Mouse (Mus musculus) hindbrain, postnatal 0 days (tissue): ENCODE measurements around the gene P2ry14. TPM values are rescaled to one million over a fixed set of nuclear protein-coding genes. Genes with fewer than 3 reads are reported as not detected.

Experiments used
- ATAC-seq: fragments of 200-750 bp; cut with Nextera tagmentation; 2 replicates; pipeline ENCODE4 v1.8.0; 2017; ENCODE audit warnings: mild to moderate bottlenecking, moderate TSS enrichment, moderate library complexity
- DNase-seq: peaks from one replicate; pipeline ENCODE4 v3.0.0-alpha.2; 2015; ENCODE audit warnings: low spot score
- H3K27ac ChIP-seq: fragments of 300-500 bp; sonication (generic); 2 replicates; pipeline ENCODE4 v1.5.1; 2014; ENCODE audit warnings: mild to moderate bottlenecking
- H3K27me3 ChIP-seq: fragments of 300-500 bp; sonication (generic); 2 replicates; pipeline ENCODE4 v1.6.1; 2014; ENCODE audit warnings: low read length, mixed read lengths; ENCODE audit not compliant: insufficient read depth
- H3K36me3 ChIP-seq: fragments of 300-500 bp; sonication (generic); 2 replicates; pipeline ENCODE4 v1.6.1; 2014; ENCODE audit warnings: low read length, mixed read lengths; ENCODE audit not compliant: insufficient read depth
- H3K4me1 ChIP-seq: fragments of 300-500 bp; sonication (generic); 2 replicates; pipeline ENCODE4 v1.6.1; 2014; ENCODE audit warnings: antibody characterized with exemption, low read length, mixed read lengths; ENCODE audit not compliant: insufficient read depth
- H3K4me2 ChIP-seq: fragments of 300-500 bp; sonication (generic); 2 replicates; pipeline ENCODE4 v1.6.1; 2014; ENCODE audit warnings: low read depth, mild to moderate bottlenecking, low read length, moderate library complexity, mixed read lengths
- H3K4me3 ChIP-seq: fragments of 300-500 bp; sonication (generic); 2 replicates; pipeline ENCODE4 v1.5.1; 2014; ENCODE audit warnings: low read length
- H3K9ac ChIP-seq: fragments of 300-500 bp; sonication (generic); replicated peaks from 2 replicates; pipeline ENCODE4 v1.6.1; 2014; ENCODE audit warnings: mild to moderate bottlenecking, low read length, moderate library complexity, mixed read lengths
- H3K9me3 ChIP-seq: fragments of 300-500 bp; sonication (generic); 2 replicates; pipeline ENCODE4 v1.6.1; 2016; ENCODE audit warnings: low read length, mixed read lengths
- CTCF ChIP-seq: IDR thresholded peaks from 2 replicates; pipeline ENCODE4 v1.5.1; 2016; ENCODE audit warnings: antibody characterized with exemption, control low read depth, low read depth
- WGBS: fragments of 180-500 bp; shearing (Covaris S2); extraction: QIAGEN DNeasy Blood & Tissue Kit; methylation state at CpG from one replicate; pipeline ENCODE4 v1.1.7; 2014; 5-methylcytosine and 5-hydroxymethylcytosine counted together
- polyA plus RNA-seq: library from polyadenylated mRNA; unstranded; fragments of >200 nt; fragmentation: Nextera tagmentation; extraction: Ambion mirVana; gene quantifications from 2 replicates; pipeline ENCODE4 v1.2.1, GENCODE M21; 2015
- total RNA-seq: library from RNA; depleted of rRNA; stranded (reverse); fragments of >200 nt; gene quantifications from 2 replicates; pipeline ENCODE4 v1.2.3, GENCODE M21; 2014

P2ry14 gene
- total and polyA plus RNA-seq, 2 experiments from 2014 or later: 1.7 to 4.4 TPM

DNA sequence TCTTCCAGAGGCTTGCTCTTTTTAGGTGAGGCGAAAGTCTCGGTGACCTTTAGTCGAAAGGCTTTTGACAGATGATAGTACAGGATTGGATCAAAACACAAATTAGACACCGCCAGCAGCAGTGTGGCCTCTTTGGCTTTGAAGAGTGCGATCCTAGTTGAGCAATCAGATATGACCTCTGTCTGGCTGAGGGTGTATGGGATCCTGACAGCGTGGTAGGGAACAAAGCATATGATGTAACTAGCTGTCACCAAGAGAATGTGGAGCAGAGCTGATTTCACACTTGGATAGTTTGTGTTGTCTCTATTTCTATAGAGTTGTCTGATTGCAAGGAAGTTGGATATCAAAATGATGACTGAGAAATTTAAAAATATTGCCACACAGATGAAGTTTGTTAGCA is 56.0 kb downstream of the P2ry14 start:
- H3K27ac ChIP-seq: no peak overlapping the region

DNA sequence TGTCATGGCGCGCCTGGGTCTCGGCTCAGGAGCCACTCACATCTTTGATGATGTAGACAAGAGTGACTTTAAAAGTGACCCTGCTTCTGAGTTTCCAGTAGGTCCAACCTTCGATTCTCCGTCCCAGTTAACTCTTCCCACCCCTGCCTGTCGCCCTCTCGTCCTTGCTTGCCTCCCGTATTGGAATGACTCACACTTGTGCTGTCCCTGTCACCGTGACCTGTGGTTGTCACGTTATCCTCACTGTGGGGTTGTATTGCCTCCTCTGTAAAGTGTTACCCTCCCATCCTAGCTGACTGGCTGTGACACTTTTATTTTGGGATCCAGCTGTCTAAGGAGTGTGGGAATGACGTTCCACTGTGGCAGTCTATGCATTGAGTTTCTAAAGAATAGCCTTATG is 60.7 kb downstream of the P2ry14 start:
- TF ChIP-seq CTCF: no peak
- H3K27me3 ChIP-seq: no peaks in the 10 kb centered on the region
- no peak overlapping the region for H3K9ac ChIP-seq
- ATAC-seq (no peak), DNase-seq (no peak)
- no peak overlapping the region for H3K27ac ChIP-seq
- H3K4me2 ChIP-seq: no peak overlapping the region
- 77% methylated on average over 11 of the region's 11 CpGs for WGBS
- H3K4me3 ChIP-seq: no peak overlapping the region
- no peaks in the 10 kb centered on the region for H3K36me3 ChIP-seq
- H3K9me3 ChIP-seq: no peaks in the 10 kb centered on the region
- no peaks in the 10 kb centered on the region for H3K4me1 ChIP-seq

More for the DNA sequence above, 56.0 kb downstream of the P2ry14 start:
- no peak overlapping the region for H3K4me2 ChIP-seq
- H3K4me1 ChIP-seq: no peaks in the 10 kb centered on the region
- 45% methylated on average over 6 of the region's 6 CpGs for whole genome bisulfite sequencing
- TF ChIP-seq CTCF: no peak
- no peaks in the 10 kb centered on the region for H3K9me3 ChIP-seq
- ATAC-seq (peak; percentile 69; the same call in 1 of the 2 replicates), DNase-seq (no peak)
- no peaks in the 10 kb centered on the region for H3K27me3 ChIP-seq
- H3K9ac ChIP-seq: no peak overlapping the region
- no peak overlapping the region for H3K4me3 ChIP-seq
- H3K36me3 ChIP-seq: no peaks in the 10 kb centered on the region

DNA sequence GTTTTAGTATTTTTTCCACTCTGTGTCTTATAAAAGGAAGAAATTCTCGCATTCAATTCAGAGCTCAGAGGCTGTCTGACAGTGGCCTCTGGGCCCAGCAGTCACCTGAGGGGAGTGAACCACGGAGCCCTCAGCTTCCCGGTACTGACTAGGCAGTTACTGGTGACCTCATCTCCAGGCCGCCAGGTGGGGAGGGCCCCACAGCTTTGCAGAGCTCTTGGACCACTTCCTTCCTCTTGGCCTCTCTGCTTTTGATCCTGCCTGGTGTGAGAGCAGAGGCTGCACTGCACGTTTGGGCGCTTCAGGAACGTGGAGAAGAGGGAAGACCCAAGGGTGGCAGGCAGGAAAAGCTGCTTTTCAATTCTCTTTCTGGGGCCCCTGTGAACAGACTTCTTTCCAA is 72.5 kb downstream of the P2ry14 start:
- H3K27me3 ChIP-seq: no peaks in the 10 kb centered on the region
- ATAC-seq (no peak), DNase-seq (no peak)
- WGBS: 41% methylated on average over 7 of the region's 7 CpGs
- H3K4me3 ChIP-seq: no peak overlapping the region
- TF ChIP-seq CTCF: no peak
- no peaks in the 10 kb centered on the region for H3K4me1 ChIP-seq
- no peaks in the 10 kb centered on the region for H3K9me3 ChIP-seq
- H3K9ac ChIP-seq: no peak overlapping the region
- H3K4me2 ChIP-seq: no peak overlapping the region
- H3K36me3 ChIP-seq: no peaks in the 10 kb centered on the region
- no peak overlapping the region for H3K27ac ChIP-seq

DNA sequence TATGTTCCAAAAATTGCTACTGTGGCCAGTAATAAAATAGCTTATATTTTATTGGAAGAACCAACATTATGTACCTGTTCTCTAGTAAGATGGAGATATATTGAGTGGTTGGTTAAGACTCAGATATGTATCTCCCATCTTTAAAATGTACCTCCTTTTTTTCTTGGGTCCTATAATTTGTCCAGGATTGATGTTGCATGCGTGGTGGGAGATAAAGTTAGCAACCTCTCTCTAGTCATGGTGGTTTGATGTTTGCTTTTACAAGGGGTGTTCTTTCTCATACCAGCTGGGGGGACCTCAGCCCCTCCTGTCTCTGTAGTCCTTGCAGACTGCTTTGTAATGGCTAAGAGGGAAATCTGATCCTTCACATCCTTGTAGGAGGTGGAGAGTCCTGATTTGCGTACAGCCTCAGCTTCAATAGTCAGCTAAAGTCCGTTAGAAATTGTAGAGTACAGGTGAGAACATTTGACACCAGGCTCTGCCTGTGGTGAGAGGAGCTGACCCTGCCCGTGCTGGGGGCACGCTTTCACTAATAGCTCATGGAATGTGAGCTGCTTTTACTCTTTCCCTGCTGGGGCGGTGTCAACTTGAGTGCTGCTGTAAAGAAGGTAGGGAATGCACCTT is 73.0 kb downstream of the P2ry14 start:
- no peak overlapping the region for H3K4me2 ChIP-seq
- WGBS: 41% methylated on average over 6 of the region's 6 CpGs
- no peak for TF ChIP-seq CTCF

DNA sequence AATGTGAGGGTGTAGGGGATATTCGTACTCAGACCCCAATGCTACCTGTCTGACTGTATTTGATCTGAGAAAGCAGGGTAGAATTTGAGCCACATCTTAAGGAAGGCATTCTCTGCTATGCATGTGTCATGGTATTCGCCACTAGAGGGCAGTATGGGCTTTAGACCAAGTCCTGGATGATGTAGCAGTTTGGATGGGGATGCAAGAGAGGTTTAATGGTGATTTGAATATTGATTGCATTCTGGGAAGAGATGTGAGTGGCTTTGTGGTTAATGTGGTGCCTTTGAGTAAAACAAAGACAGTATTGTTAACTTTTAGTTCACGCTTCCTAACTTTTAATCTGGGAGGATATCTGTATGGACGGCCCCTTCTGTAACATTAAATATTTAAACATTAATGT is 74.1 kb downstream of the P2ry14 start:
- Histone ChIP-seq H3K27me3 (no peaks in the 10 kb centered on the region), H3K9ac (no peak overlapping the region)
- ATAC-seq: peak; percentile 72

More for the DNA sequence above, 73.0 kb downstream of the P2ry14 start:
- no peak overlapping the region for H3K4me3 ChIP-seq
- H3K27me3 ChIP-seq: no peaks in the 10 kb centered on the region
- H3K27ac ChIP-seq: no peak overlapping the region
- ATAC-seq (no peak), DNase-seq (no peak)
- H3K36me3 ChIP-seq: no peaks in the 10 kb centered on the region
- no peak overlapping the region for H3K9ac ChIP-seq
- no peaks in the 10 kb centered on the region for H3K9me3 ChIP-seq
- H3K4me1 ChIP-seq: no peaks in the 10 kb centered on the region

DNA sequence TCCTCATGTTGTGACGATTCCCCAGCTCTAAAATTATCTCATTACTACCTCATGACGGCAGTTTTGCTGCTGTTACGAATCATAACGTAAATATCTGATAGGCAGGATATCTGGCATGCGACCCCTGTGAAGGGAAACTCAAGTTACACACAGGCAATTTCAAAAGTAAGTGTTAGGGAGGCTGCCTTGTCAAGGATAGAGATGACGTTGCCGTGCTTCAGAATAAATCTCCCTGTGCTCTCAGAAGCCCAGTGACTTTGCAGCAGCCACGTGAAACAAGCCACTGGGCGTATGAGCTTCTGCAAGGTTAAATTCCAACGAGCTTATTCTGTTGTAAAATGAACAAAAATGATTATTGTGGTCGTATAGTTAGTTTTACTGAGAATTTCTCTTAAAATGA is 74.8 kb downstream of the P2ry14 start:
- Histone ChIP-seq H3K27ac (no peak overlapping the region), H3K36me3 (no peaks in the 10 kb centered on the region), H3K27me3 (no peaks in the 10 kb centered on the region), H3K9me3 (no peaks in the 10 kb centered on the region), H3K9ac (no peak overlapping the region), H3K4me2 (no peak overlapping the region), H3K4me1 (no peaks in the 10 kb centered on the region), H3K4me3 (no peak overlapping the region)
- DNase-seq: no peak
- no peak for ATAC-seq
- 86% methylated on average over 11 of the region's 11 CpGs for WGBS
- no peak for TF ChIP-seq CTCF

More for the DNA sequence above, 74.1 kb downstream of the P2ry14 start:
- no peak overlapping the region for H3K4me2 ChIP-seq
- no peaks in the 10 kb centered on the region for H3K4me1 ChIP-seq
- H3K4me3 ChIP-seq: no peak overlapping the region
- 41% methylated on average over 4 of the region's 4 CpGs for WGBS
- DNase-seq: peak; percentile 67
- no peaks in the 10 kb centered on the region for H3K9me3 ChIP-seq
- no peaks in the 10 kb centered on the region for H3K36me3 ChIP-seq
- peak; percentile 72 for TF ChIP-seq CTCF
- H3K27ac ChIP-seq: no peak overlapping the region

DNA sequence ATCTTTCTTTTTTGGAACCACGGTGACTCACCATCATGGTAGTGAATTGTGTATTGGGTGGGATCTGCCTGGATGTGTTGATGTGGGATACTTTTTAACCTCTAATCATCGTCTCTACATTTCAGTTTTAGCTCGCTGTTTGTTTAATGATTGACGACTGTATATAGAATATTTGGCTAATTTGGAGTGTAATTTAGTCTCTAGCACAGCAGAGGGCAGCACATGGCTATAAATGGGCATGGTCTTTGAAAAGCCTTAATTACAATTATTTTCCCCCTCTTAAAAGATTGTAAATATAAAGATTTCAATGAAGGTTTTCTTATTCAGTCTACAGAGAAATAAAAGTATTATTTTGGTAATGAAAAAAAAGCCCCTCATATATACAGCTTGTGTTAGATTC is 76.1 kb downstream of the P2ry14 start:
- no peak overlapping the region for H3K4me3 ChIP-seq
- peak; percentile 60 for TF ChIP-seq CTCF
- H3K27me3 ChIP-seq: no peaks in the 10 kb centered on the region
- H3K4me1 ChIP-seq: no peaks in the 10 kb centered on the region
- H3K9me3 ChIP-seq: no peaks in the 10 kb centered on the region
- H3K36me3 ChIP-seq: no peaks in the 10 kb centered on the region
- H3K9ac ChIP-seq: no peak overlapping the region
- no peak overlapping the region for H3K27ac ChIP-seq
- ATAC-seq (no peak), DNase-seq (peak; percentile 67)
- H3K4me2 ChIP-seq: no peak overlapping the region
- WGBS: 55% methylated on average over 4 of the region's 4 CpGs
